Mouse (Mus musculus) gastrocnemius, postnatal 10 days (tissue): ENCODE measurements around the gene Rgs7bp. TPM values are rescaled to one million over a fixed set of nuclear protein-coding genes. Genes with fewer than 3 reads are reported as not detected.

ENCODE experiments used
- DNase-seq: peaks from one replicate; pipeline ENCODE4 v3.0.0; 2021; ENCODE audit warnings: mixed read lengths
- long read RNA-seq, 2 experiments: library from polyadenylated mRNA; stranded (forward); transcript quantifications; one replicate each; pipeline ENCODE4 v2.0.0; 2021
- total RNA-seq, 2 experiments: library from RNA; stranded (reverse); gene quantifications; 2 replicates each; pipeline ENCODE4 v1.2.3; 2021

Rgs7bp gene
- total RNA-seq: 1 to 10 TPM; 1.5 to 1.6 TPM
- long read RNA-seq, experiment 1, full-length matches to known transcripts: 1 of 1 reads
- long read RNA-seq, experiment 1, partial matches to known transcripts: 0 of 1 reads
- long read RNA-seq, experiment 1, other reads (novel, unspliced or antisense): 0 of 1 reads
- long read RNA-seq, experiment 2, partial matches to known transcripts: 0 of 2 reads
- long read RNA-seq, experiment 2, other reads (novel, unspliced or antisense): 2 of 2 reads

DNA sequence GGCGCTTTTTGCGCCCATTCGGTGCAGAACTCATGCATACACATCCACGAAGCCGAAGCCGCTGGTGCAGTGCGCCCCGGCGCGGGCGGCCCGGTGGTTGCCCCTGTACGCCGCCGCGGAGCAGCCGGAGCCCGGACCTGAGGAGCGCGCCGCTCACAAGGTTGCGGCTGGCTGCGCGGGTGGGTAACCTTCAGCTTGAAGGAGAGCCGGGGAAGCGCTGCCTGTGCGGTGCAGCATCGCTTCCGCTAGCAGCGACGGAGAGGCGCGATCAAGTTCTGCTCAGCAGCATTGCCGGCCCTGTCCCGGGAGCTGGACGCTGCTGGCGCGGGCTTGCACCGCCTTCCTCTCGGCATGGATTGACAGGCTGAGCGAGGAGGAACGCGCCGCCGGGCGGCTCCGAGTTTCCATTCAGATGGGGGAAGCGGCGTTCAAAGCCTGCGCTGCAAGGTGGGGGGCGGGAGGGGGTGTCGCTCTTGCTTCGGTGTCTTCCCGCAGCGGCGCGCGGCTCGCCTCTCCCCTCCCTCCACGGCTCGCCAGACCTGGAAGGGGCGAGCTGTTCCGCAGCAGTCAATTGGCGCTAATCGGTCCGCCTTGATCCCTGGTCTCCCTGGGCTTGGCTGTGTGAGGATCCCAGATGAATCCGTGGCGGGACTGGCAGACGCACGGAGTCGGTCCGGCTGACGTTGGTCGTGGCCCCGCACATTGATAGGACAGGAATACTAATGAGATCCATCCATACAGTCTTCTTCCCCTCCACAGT, at the start of gene Rgs7bp:
Gene Rgs7bp (minus strand): TSS at position 750 of the 760 bp plus-strand sequence.
- peak; percentile 62 for DNase-seq

DNA sequence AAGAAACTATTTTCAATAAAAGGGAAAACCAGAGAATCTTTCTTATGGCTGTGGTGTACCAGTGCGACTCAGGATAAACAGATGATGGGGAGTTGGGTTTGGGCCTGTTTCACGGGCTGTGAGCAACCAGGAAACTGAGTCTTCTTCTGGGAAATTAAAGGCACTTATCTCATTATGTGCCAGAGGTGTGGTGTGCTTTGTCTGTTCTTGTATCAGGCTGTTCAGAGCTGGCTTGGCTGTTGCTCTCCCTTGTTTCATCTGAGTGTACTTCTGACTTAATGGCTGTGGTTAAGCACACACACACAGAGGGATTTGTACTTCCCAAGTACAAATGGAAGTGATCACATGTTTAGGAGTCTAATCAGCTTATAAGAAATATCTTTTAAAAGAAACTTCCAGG, 49.7 kb upstream of the Rgs7bp start:
- DNase-seq: no peak

DNA sequence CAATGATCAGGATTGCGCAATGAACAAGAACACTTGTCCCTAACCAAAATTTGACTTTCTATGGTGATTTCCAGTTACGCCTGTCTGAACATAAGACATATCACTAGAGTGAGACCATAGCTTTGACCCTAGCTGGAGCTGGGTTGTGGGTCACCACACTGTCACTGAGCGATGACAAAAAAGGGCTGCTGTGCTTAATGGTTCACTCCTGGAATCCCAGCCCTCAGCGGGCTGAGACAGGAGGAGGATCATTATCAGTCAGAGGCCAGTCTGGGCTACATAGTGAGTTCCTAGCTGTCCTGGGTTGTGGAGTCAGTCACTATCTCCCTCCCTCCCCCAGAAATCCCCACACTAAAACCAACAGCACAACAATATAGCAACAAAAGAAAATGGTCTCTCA, 46.0 kb upstream of the Rgs7bp start:
- no peak for DNase-seq

DNA sequence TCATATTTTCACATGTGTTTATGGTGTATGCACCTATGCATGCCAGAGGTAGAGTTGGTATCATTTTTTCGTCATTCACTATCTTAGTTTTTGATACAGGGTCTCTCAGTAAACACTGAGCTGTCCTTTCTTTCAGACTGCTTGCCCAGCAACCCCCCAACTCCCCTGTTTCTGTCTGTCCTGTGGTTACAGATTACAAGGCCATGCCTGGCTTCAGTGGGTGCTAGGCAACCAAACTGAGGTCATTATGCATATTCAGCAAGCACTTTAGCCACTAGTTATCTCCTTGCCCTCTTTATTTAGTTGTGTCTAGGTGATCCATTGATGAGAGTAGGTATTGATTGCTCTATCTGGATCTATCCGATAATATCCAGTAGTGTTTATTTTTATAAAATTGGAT, 41.6 kb upstream of the Rgs7bp start:
- no peak for DNase-seq

DNA sequence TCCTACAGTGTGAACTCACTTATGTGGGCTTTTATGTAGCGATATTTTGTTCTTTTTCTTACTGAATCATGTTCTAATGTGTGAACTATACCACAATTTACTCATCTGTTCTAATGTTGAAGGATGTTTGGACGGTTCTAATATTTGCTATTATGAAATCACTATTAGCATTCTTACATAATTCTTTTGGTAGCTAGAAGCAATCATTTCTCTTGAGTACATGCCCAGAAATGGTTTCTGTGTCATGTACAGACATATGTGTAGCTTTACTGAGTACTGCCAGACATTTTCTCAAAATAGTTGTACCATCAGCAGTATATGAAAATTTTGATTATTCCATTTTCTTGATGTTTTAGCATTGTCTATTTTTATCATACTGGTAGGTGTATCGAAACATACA, 34.5 kb upstream of the Rgs7bp start:
- no peak for DNase-seq

DNA sequence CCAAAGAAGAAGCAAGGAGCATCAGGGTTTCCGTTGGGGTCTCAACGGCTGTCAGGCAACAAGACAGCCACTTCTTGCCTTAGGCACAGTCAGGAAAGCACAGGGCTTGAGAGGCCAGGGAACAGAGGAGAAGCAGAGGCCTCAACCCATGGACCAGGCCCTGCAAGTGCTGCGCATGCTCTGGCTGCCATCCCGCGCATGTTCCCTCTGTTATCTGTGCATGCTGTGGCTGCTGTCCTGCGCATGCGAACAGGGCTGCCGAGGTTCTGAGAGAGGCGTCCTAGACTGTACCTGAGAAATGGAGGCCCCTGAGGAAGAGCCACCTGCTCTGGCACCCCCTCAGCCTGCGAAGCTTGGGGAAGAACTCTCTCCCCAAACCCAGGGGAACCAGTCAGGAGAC, 27.1 kb upstream of the Rgs7bp start, which contains the start of gene 4933425L06Rik:
Gene 4933425L06Rik (plus strand): TSS at position 261 of the 400 bp plus-strand sequence.
- DNase-seq: no peak

DNA sequence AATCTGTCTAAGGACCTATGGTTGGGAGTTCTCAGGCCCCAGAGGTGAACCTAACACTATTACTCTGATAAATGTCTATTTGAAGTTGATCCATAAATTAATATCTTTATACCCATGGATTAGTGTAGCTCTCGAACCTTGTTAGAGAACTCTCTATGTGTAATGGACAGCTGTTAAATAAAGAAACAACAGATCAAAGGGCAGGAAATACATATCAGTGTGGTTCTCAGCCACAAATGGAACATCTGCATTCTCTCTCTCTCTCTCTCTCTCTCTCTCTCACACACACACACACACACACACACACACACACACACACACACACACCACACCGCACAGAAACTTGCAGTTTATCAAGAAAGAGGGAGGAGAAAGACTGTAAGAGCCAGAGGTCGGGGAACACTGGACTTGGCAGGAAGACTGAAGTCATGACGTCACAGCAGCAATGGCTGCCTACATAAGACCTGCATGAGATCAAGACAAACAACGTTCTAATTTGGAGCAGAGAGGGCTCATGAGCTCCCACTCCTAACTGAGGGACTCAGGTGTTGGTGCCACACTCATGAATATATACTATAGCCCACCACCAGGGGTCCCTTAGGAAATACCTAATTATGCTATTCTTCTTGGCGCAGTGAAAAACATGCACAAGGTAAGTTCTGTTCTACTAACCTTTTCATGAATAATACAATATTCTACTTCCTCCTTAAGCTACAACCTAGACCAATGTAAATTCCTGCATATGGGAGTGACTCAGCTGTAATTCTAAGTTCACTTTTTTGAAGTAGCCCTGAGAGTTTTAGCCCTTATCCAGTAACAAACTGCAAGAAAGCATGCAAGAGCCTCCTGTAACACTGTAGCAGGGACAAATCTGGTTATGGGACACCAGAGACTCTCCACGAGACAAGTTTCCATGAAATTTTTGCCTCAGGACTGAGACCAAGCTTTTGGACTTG, 12.4 kb upstream of the Rgs7bp start:
- no peak for DNase-seq

DNA sequence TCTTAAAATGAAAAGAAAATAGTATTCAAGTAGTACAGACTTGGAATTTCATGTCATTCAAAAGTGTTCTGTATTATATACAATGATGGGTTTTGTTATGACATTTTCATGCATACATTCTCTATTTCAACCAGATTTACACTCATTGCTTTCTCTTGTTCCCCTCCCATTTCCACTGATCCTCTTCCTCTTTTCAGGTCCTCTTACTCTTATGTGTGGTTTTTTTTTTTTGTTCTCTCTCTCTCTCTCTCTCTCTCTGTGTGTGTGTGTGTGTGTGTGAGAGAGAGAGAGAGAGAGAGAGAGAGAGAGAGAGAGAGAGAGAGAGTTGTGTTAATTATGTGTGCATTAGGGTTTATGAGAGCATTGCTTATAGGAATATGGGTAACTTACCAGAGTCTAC, 11.4 kb upstream of the Rgs7bp start:
- DNase-seq: no peak

DNA sequence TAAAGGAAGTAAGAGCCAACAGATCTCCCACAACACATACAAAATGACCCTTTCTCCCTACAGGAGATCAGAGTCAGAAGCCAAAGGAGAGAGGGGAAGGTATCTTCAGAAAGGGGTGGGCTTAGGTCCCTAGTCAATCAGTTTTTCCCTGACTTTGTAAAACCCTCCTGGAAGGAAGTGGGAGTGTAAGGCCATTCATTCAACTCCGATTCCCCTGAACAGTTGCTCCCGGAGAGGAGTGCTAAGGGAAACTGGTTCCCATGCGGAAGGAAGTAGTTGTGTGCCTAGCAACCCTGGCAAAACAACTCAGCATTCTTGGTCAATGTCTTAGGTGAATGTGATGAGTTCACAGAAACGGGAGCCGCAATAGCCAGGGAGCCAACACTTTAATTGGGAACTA, 644 bp upstream of the Rgs7bp start:
- DNase-seq: no peak

DNA sequence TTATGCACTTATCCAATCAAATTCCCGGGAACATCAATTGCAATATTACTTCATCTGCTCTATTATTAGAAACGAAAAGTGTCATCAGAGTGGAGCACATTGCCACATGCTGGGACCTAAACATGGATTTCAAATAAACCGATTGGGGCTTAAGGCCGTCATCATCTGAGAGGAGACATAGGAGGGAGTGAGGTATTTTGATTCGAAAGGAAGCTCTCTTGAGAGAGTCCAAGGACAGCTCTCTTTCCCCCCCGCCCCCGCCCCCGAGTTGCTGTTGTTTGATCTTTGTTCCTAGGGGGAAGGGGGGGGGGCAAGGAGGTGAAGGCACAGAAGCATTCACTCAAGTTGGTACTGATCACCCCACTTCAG, 195 bp upstream of the Rgs7bp start:
- DNase-seq: no peak

DNA sequence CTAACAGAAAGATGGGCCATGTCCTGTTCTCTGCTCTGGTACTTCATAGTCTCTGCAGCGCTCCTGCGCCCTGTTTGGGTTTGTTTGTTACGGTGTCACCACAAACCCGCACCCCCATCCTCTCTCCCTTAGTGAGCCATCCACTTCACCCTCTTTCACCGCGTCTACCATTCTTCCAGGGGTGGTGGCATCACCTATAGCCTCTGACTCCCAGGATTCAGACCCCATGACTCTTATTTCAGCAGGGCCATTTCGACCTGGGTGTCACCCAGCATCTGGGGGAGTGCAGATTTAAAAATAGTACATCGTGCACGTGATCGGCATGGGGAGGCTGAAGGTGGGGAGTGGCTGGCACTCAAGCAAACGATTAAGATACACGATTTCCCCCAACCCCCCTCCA, 1.1 kb downstream of the Rgs7bp start:
- no peak for DNase-seq

DNA sequence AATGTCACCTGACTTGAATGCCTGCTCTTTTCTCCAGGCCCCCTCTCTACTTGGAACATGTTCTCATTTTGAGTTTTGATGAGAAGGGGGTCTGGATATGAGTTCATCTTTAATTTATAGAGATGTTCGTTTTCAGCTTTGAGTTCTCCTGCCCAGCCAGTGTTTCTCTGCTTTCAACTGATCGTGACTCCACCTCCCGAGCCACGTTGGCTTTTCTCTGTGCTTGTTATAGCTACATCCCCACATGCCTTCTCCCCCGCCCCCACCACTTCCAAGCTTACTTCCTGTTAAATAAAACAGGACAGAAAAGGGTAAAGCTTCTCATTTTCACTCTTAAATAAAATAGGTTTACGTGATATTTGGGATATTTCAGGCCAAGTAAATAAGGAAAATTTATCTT, 3.3 kb downstream of the Rgs7bp start:
- no peak for DNase-seq

DNA sequence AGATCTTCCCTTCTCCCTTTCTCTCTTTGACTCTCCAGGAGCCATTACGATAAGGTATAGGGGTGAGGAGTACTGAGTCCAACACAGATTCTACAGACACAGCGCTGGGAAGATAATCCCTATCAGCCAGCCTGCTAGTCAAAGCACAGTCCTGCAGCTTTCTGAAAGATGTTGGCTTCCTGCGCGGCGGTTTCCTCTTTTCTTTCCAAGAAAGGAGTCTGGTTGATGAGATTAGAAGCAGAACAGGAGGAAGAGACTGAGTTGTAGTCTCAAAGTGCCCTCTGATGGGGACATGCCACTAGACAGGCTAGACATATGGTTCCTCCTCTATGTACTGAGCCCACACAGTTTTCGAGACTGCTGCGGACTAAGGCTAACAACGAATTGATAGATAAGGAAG, 6.1 kb downstream of the Rgs7bp start:
- DNase-seq: no peak

DNA sequence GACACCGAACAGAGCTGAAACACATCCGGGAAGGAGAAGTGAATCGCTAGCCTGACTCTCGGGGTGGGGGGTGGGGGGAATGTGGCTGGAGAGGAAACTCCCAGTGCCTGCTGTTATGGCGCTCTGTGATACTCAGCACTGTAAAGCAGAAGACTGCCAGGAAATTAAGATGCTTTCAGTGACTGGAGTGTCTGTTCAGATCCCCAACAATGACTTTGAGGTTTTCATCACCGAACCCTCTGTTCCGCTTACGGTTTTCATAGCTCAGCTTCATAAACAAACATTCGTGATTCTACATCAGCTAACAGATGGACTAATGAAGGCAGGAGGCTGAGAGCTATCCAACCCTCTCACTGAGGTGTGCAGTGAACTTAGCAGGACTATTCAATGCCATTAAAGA, 7.4 kb downstream of the Rgs7bp start:
- no peak for DNase-seq

DNA sequence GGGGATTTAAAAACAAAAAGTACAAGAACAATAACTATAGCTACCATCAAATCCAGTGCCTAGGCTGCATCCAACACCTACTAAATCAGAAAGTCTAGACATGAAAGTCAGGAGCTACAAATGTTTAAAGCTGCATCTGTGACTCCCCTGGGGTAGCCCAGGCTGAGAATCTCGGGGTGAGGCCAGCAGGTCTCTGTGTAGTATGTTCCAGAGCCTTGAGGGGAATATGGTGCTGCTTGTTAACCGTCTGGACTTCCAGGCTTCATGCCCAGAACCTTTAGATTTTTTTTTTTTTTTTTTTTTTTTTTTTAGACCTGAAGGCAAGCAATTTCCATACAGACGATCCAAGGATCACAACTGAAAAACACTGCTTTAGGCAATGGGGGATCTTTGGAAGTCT, 10.8 kb downstream of the Rgs7bp start:
- DNase-seq: no peak

DNA sequence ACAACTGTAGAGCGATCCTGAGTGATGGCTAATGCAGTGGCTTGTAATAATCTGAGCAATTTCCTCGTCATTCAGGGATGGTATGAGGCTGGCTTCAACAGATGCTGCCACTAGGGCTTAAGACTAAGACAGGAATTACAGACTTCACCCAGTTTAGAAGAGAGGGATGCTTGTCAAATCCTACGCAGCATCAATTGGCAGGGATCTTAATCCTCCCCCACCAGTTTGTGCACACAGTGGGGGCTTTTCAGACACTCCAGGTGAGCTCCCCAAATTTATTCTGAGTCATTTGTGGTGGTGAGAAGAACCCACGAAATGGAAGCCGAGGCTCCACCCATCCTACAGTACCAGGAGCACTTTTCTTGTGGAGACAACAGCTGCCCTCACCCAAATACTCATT, 16.4 kb downstream of the Rgs7bp start:
- no peak for DNase-seq

DNA sequence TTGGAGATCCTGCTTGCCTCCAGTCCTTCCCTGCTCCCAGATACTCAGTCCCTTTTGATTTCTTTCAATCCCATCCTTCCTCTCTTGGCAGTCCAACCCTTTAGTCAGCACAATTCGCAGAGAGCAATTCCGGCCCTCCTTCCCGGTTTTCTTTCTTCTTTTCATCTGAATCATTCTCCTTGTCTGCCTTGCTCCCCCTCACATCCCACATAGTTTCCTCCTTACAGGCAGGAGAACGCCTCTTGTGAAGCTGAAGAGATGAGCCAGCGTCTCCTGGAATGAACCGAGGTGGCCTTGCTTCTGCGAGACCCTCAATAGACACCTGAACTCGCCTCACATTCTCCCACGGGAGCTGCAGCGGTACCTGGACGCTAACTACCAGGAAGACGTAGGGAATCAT, 16.9 kb downstream of the Rgs7bp start:
- DNase-seq: no peak

DNA sequence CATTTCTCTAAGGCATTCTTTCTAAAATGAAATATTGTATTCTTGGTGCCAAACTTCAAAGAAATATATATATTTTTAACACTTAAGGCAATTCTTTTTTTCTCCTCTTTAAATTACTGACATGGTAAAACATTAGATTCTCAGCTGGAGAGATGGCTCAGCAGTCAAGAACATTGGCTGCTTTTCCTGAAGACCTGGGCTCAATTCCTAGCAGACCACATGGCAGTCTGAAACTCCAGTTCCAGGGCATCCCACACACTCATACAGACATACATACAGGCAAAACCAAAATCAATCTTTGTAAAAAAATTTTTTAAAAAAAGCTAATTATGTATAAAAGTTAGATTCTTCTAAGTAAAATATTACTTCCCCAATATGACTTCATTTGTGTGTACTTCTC, 22.8 kb downstream of the Rgs7bp start:
- no peak for DNase-seq

DNA sequence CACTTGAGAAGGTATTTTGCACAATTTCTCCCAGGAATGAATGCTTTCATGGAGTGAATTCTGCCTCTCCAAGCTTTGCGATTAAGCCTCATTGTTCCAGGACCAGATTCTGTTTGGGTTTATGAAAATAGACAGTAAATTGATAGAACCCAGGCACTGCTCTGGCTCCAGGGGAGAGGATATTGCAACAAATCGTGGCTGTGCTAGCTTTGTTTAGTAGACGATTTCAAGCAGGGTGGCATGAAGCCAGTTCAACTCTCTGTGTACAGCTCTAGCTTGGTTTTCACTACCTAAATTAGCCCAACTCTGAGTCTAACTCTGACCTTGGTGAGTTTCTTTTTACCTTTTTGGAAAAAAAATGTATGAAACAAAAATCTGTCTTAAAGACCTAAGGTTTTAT, 26.5 kb downstream of the Rgs7bp start:
- DNase-seq: no peak

DNA sequence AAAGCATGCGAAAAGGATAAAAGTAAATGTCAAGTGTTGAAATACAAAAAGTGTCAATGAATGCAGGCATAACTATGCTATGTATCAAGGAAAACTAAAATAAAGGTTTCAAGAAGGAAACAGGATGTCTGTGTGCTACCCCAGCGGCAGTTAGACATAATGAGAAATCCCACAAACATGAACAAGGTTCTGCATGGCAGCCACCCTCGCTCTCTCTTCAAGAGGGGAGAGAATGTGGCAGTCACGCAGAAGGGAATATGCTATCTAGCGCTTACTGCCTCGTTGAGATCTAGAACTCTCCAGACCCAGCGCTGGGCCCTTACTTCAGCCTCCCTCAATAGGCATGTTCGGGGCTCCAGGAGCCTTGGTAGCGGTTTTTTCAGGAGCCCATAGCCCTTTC, 38.2 kb downstream of the Rgs7bp start:
- DNase-seq: no peak

DNA sequence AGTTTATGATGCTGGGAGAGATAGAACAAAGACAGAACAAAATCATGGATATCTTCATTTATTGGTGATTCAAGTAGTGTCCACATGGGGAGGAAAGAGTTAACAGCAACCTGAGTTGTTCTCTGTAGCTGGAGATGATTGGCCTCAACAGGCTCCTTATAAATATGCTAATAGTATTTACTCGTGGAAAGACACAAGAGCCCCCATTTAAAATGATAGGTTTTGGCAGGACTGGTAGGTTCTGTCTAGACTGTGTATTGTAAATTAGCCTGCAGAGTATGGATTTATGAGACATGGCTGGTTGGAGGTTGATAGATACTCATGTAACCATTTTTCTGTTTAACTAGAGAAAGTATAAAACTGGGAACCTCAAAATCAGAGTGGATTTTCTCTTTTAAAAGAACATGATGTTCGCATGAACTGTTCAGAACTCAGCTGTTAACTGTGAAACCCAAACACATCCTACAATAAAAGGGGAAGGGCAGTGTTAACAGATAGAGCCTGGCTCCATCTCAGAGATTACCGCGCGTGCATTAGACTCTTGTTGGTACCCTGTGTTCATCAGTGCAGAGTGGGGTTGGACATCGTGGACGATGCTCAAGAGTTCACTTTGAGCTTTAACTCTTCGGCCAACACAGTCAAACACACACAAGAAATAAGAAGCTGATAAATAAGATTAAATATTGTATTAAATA, 38.9 kb downstream of the Rgs7bp start:
- no peak for DNase-seq

DNA sequence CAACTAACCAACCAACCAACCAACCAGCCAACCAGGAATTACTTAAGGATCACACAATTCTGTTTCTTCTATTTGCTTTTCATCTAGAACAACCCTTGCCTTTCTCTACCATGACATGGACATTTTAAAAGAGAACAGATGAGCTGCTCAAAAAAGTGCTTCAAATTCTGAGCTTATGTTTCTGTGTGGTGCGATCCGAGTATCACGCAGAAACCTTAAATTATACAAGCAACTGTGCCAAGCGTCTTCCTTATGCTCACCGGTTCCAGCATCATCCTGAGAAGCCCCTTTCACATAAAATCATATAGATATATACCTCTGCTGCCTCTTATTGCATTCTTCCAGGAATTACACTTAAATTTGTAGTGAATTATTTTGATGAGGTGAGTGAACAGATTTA, 43.4 kb downstream of the Rgs7bp start:
- DNase-seq: no peak
